29 mouse cellular contexts compared by ENCODE assay signal in genomic region chr4:59777828-59778227, GRCm38 (mm10). TPM values are rescaled to one million over a fixed set of nuclear protein-coding genes. Genes with fewer than 3 reads are reported as not detected.
DNase-seq lines count a peak whose midpoint lies in the region; ATAC-seq and TF ChIP-seq lines count a peak whose summit lies in the region.
"Had no signal": no experiment of that assay in that cellular context is flagged by ENCODE, and none has a peak within 500 bp of the region (broad histone marks: within the 10 kb centered on the region; RNA-seq: fewer than 3 reads in every experiment).

No protein-coding gene starts in this region.

- no peak overlapping the region for H3K4me2 ChIP-seq in heart, embryonic 11.5 days
- H3K4me2 ChIP-seq in heart, embryonic 13.5 days, result no peak overlapping the region
- H3K4me2 ChIP-seq: forebrain, embryonic 13.5 days; intestine, embryonic 15.5 days; limb, embryonic 12.5 days; liver, embryonic 15.5 days; lung, embryonic 14.5 days; neural tube, embryonic 15.5 days had no signal

- H3K36me3 ChIP-seq in heart, embryonic 11.5 days (ENCODE audit: control insufficient read depth, insufficient read depth, low read length), result no peaks in the 10 kb centered on the region; the same call in 1 of the 2 replicates
- peaks cover 39% of the 10 kb centered on the region for H3K36me3 ChIP-seq in heart, embryonic 13.5 days

- intact Hi-C loops in gastrocnemius, postnatal 36 days (cut with DNase I), result no loop called here

- H3K4me3 ChIP-seq in heart, embryonic 11.5 days (ENCODE audit: low read depth, low read length), result no peak overlapping the region
- no peak overlapping the region for H3K4me3 ChIP-seq in heart, embryonic 13.5 days
- H3K4me3 ChIP-seq in layer of hippocampus, adult 2 months, result no peak overlapping the region
- H3K4me3 ChIP-seq: forebrain, embryonic 13.5 days; intestine, embryonic 15.5 days; limb, embryonic 12.5 days; liver, embryonic 15.5 days; neural tube, embryonic 15.5 days had no signal

- H3K27ac ChIP-seq in heart, embryonic 11.5 days (ENCODE audit: low read depth, low read length), result peak overlapping the region; percentile 77
- peak overlapping the region; percentile 87 for H3K27ac ChIP-seq in heart, embryonic 13.5 days (replicated peaks)
- no peak overlapping the region for H3K27ac ChIP-seq in layer of hippocampus, adult 2 months
- H3K27ac ChIP-seq: forebrain, embryonic 13.5 days; intestine, embryonic 15.5 days; kidney, postnatal 0 days; limb, embryonic 12.5 days; liver, embryonic 15.5 days; neural tube, embryonic 15.5 days had no signal

- DNase-seq in adrenal gland, adult (ENCODE audit: inconsistent age in 2 of 2, low spot score in 1 of 2), result peak; percentile 60 to 65
- no peak for DNase-seq in adrenal gland, adult 2 months
- DNase-seq in heart, adult 9 months (ENCODE audit: low spot score in 2 of 2), result no peak
- DNase-seq in heart, postnatal 4 days, result peak; percentile 22
- DNase-seq in gastrocnemius, postnatal 36 days, result no peak
- no peak for DNase-seq in layer of hippocampus, adult 2 months (ENCODE audit: low spot score in 2 of 2)
- DNase-seq: cerebellum, adult 11 months; cerebellum, adult 9-10 months; cerebellum, postnatal 36 days; gastrocnemius, postnatal 10 days; kidney, adult 8-10 months; layer of hippocampus, adult 9-11 months; lung, embryonic 14.5 days; lung, postnatal 14 days; midbrain, embryonic 14.5 days; right cerebral cortex, adult 18-20 months; spleen, adult 18-20 months; thymus, adult 2 months; thymus, postnatal 36 days had no signal

- WGBS in heart, embryonic 11.5 days (ENCODE audit: insufficient replicate concordance), result 52% methylated on average over 3 of the region's 3 CpGs
- 45% methylated on average over 3 of the region's 3 CpGs for WGBS in heart, embryonic 13.5 days

- ATAC-seq in heart, embryonic 11.5 days (replicated peaks; ENCODE audit: insufficient number of reproducible peaks, low FRiP score, low TSS enrichment), result peak; percentile 60; the same call in 1 of the 2 replicates
- 0 out of 2 replicates have a peak, but pooled peaks have one; percentile 59 for ATAC-seq in heart, embryonic 13.5 days (ENCODE audit: extremely low read depth, insufficient number of reproducible peaks, low FRiP score, low TSS enrichment)
- ATAC-seq: forebrain, embryonic 13.5 days; hindbrain, embryonic 16.5 days; intestine, embryonic 15.5 days; Patski had no signal

- no peak overlapping the region for H3K9ac ChIP-seq in heart, embryonic 11.5 days (ENCODE audit: low read depth, low read length)
- H3K9ac ChIP-seq in heart, embryonic 13.5 days, result peak overlapping the region; percentile 25; the same call in 1 of the 2 replicates
- H3K9ac ChIP-seq: forebrain, embryonic 13.5 days; intestine, embryonic 15.5 days; limb, embryonic 12.5 days; liver, embryonic 15.5 days; lung, embryonic 14.5 days; neural tube, embryonic 15.5 days had no signal

- no peak for TF ChIP-seq CTCF in layer of hippocampus, adult 2 months (conservative IDR thresholded peaks at IDR 0.05)

- H3K9me3 ChIP-seq in heart, embryonic 11.5 days (replicated peaks; ENCODE audit: control insufficient read depth, low read length), result no peaks in the 10 kb centered on the region
- H3K9me3 ChIP-seq in heart, embryonic 13.5 days, result no peaks in the 10 kb centered on the region
- H3K9me3 ChIP-seq: forebrain, embryonic 13.5 days; intestine, embryonic 15.5 days; limb, embryonic 12.5 days; liver, embryonic 15.5 days; neural tube, embryonic 15.5 days had no signal

- H3K27me3 ChIP-seq in heart, embryonic 11.5 days (ENCODE audit: control insufficient read depth, insufficient read depth, low read length), result no peaks in the 10 kb centered on the region
- H3K27me3 ChIP-seq in heart, embryonic 13.5 days (replicated peaks), result no peaks in the 10 kb centered on the region
- H3K27me3 ChIP-seq: forebrain, embryonic 13.5 days; intestine, embryonic 15.5 days; limb, embryonic 12.5 days; liver, embryonic 15.5 days; neural tube, embryonic 15.5 days; Patski had no signal

- peaks cover 16% of the 10 kb centered on the region for H3K4me1 ChIP-seq in heart, embryonic 11.5 days (ENCODE audit: control insufficient read depth, insufficient read depth, low read length)
- H3K4me1 ChIP-seq in heart, embryonic 13.5 days, result peaks cover 34% of the 10 kb centered on the region
- H3K4me1 ChIP-seq: intestine, embryonic 15.5 days had no signal

RNA-seq across cellular contexts. Expression of gene Inip, which starts 23.6 kb away (rescaled TPM):
- 10 to 100 TPM; 16.1 to 18.0 TPM for total RNA-seq in adrenal gland, adult 2 months (2021)
- polyA plus RNA-seq in adrenal gland, adult 2 months (2012; rRNA removed), result 5.0 and 6.7 TPM in 2 replicates
- 49.4 and 50.4 TPM in 2 replicates for polyA plus RNA-seq in heart, embryonic 11.5 days (2014; fragmentation: Nextera tagmentation; extraction: Ambion mirVana)
- polyA plus RNA-seq in heart, embryonic 13.5 days (2015; fragmentation: Nextera tagmentation; extraction: Ambion mirVana), result 39.0 and 41.7 TPM in 2 replicates
- total RNA-seq in heart, postnatal 4 days (2021), result 10 to 100 TPM; 19.7 to 22.7 TPM
- total RNA-seq in gastrocnemius, postnatal 36 days (2021), result 1 to 10 TPM; 1.9 to 3.9 TPM
- 10 to 100 TPM; 23.6 to 25.6 TPM for total RNA-seq in layer of hippocampus, adult 2 months (2021)

RNA-seq across cellular contexts. Expression of gene Snx30, which starts 27.8 kb away (rescaled TPM):
- total RNA-seq in adrenal gland, adult 2 months (2021), result 1 to 10 TPM; 5.3 to 6.6 TPM
- polyA plus RNA-seq in adrenal gland, adult 2 months (2012; rRNA removed), result 0.90 and 2.4 TPM in 2 replicates
- polyA plus RNA-seq in heart, embryonic 11.5 days (2014; fragmentation: Nextera tagmentation; extraction: Ambion mirVana), result 4.9 and 5.7 TPM in 2 replicates
- polyA plus RNA-seq in heart, embryonic 13.5 days (2015; fragmentation: Nextera tagmentation; extraction: Ambion mirVana), result 4.1 and 4.4 TPM in 2 replicates
- total RNA-seq in heart, postnatal 4 days (2021), result 10 to 100 TPM; 10.3 to 12.9 TPM
- 1 to 10 TPM; 2.4 to 3.4 TPM for total RNA-seq in gastrocnemius, postnatal 36 days (2021)
- total RNA-seq in layer of hippocampus, adult 2 months (2021), result 10 to 100 TPM; 40.3 to 44.6 TPM

Comparison
In these comparisons a context has a peak if more than half of its experiments do, and no peak if none do; other contexts are left out.
1. DNase-seq: peak in adrenal gland, adult (2 of 2) and heart, postnatal 4 days (single experiment); none in adrenal gland, adult 2 months (single experiment), heart, adult 9 months (0 of 2), gastrocnemius, postnatal 36 days (0 of 2) and layer of hippocampus, adult 2 months (0 of 2).